Mouse (Mus musculus): ENCODE results near the gene Inca1. TPM values are rescaled to one million over a fixed set of nuclear protein-coding genes. Genes with fewer than 3 reads are reported as not detected.
A peak's percentile ranks its signal among the peaks of the same experiment; 100 is the strongest.

Gene Inca1
- total RNA-seq, 2 experiments from 2014 or later, result 3.0 to 3.5 TPM

DNA sequence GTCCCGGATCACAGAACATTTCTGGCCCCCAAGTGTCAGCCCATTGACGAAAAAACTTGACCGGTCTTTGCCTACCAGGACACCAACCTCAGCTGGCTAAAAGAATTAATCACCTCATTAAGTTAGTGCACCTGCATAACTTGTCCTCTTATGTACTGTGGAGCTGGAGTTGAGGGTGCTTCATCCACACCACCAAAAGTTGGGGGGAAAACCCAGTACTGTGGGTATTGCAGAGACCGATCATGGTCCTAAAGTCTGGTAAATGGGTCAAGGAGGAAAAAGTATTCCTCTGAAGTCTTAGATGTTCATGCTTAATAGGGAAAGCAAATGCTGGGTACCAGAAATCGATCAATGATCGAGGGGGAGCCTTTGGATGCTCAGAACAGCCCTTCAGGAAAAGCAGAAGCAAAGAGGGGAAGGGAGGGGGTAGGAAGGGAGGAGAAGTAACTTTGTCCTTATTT lies 47.0 kb downstream of the Inca1 start:
- no peak for DNase-seq

GRCm38 (mm10) chr11:70652029-70652883 lies 47.7 kb downstream of the Inca1 start:
- DNase-seq, result no peak

DNA sequence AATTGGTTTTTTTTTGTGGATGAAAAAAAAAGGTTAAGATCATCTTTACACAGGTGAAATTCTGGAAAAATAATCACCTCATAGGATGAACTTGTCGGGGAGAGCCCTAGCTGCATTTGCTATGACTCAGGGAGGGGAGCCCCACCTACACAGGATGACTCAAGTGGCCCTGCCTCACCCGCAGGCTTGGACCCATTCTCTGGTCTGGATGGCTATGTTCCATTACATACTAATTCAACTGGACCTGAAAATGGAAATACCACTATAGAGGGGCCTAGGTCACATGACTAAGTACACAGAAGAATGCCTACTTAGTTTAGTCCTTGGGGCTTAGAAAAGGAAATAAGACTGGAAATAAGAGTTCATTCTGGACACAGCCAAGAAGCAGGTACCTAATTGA lies 48.6 kb downstream of the Inca1 start:
- no peak for DNase-seq

DNA sequence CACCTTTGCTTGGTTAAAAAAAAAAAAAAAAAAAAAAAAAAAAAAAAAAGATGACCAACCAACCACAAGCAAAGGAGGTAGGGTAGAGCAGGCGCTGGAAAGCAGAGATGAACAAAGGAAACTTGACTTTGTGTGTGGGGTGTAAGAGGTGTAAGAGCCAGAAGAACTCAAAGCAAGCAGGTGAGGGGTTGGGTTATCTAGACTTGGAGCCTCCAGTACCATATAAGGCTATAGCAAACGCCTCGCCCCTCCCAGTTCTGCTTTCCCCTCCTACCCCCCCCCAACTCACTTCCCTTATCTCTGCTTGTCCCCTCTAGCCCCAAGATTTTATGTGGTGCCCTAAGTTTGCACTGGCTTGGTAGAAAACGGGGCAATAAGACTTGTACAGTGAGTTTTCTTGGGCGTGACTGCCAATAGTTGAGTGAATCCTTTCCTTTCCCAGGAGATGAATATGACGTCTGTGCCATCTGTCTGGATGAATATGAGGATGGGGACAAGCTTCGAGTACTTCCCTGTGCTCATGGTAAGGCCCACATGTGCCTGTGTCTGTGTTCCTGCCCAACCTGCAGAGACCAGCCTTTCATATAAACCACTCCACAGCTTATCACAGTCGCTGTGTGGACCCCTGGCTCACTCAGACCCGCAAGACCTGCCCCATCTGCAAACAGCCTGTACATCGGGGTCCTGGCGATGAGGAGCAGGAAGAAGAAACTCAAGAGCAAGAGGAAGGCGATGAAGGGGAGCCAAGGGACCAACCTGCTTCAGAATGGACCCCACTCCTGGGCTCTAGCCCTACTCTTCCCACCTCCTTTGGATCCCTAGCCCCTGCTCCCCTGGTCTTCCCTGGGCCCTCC lies 49.4 kb downstream of the Inca1 start:
- no peak for DNase-seq

GRCm38 (mm10) chr11:70649185-70649734 lies 50.7 kb downstream of the Inca1 start:
- no peak for DNase-seq

DNA sequence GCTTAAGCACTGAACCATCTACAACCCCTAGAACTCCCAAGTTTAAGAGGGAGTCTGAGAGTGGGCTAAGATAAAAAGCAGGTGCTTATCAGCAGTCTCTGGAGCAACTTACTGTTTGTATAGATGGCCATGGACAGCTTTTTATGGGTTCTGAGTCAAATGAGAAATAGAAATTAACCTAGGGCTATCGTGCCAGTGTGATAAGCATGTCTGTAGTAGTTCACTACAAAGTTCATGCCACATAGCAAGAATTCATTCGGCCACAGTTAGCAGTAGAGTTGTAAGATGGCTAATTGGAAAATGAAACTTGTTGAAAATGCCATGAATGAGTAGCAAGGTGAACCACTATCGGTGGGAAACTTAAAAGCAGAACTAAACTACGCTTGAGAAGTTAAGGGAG lies 51.4 kb downstream of the Inca1 start:
- no peak for DNase-seq

DNA sequence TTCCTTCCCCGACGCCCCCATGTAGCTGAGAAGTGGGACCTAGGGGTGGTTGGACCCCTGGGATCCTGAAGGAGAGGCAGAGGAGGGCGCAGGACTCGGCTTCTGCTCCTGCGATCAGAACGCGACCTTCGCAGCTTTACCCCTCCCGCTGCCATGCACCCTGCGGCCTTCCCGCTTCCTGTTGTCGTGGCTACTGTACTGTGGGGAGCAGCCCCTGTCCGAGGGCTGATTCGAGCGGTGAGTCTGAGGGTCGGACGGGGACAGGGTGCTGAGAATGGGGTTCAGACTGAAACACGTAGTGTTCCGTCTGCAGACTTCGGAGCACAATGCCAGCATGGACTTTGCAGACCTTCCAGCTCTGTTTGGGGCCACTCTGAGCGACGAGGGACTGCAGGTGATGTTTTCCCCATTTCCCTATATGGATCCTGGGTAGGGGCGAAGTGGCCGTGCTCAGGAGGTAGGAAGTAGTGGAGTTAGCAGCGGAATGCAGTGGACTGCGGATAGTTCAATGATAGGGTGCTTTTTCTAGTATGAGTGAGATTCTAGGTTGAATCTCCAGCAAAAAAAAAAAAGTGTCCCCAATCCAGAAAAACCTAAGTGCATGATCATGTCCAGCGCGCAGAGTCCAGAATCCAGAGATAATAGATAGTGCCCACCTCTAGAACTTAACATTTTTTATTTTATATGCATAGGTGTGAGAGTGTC lies 52.1 kb downstream of the Inca1 start:
- no peak for DNase-seq

GRCm38 (mm10) chr11:70646691-70647650 lies 53.0 kb downstream of the Inca1 start, which contains the start of the genes Rnf167 and Slc25a11:
Gene Rnf167, plus strand, starts transcription at chr11:70647235.
Gene Slc25a11, minus strand, starts transcription at chr11:70647479.
- peak; percentile 94 to 95 for DNase-seq

- DNase-seq, result no peak
Measured at GRCm38 (mm10) chr11:70646259-70646555, 53.7 kb downstream of the Inca1 start.

DNA sequence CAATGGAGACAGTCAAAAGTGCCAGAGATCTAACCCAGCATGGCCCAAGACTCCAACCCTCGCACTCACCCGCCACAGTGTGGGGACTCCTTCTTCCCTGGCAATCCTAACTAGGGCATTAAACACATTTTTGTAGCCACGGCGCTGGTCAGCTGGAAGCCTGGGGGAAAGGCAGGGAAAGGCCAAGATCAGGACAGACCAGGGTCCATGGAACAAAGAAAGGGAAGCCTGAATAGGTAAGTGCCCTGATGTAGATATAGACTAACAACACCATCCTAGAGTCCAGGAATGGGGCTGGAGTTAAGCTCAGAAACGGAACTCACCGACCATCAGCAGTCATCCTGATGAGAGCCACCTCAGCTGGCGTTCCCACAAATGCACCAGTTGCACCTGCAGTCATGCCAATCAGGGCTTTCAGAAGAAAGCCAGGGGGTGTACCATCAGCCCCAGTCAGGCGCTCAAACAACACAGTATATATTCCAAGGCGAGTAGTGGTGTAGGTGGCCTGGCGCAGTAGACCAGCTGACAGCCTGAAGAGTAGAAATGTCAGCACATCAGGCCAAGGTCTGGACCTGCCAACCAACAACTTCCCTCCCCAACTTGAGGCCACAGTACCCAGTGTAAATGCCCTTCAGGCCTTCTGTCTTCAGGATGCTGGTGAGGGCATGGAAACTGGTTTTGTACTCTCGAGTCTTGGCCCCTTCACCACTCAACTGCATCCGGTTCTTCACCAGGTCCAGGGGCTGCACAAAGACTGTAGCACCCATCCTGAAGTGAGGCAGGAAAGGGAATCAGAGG lies 54.3 kb downstream of the Inca1 start:
- no peak for DNase-seq

DNA sequence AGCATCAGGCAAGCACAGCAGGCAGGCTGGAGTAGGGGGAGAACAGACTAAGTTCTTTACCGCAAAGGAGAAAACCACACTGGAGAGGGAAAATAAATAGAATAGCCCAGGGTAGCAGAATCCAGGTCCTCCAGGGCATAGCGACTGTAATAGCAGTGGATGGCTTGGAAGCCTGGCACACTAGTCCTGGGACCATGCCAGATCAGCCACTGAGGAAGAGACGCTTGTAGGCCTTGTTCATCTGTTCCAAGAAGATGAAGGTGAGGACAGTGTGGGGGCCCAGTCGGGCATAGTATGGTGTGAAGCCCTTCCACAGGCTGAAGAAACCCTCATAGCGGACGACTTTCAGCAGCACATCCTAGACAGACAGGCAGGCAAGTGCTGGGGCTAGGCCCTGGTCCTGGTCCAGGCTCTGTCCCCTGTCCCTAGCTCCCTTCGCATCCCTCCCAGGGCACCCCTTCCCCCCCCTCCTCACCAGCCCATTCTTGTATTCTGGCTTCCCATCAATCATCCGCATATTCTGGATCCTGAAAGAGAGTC lies 55.3 kb downstream of the Inca1 start:
- DNase-seq, result no peak

DNA sequence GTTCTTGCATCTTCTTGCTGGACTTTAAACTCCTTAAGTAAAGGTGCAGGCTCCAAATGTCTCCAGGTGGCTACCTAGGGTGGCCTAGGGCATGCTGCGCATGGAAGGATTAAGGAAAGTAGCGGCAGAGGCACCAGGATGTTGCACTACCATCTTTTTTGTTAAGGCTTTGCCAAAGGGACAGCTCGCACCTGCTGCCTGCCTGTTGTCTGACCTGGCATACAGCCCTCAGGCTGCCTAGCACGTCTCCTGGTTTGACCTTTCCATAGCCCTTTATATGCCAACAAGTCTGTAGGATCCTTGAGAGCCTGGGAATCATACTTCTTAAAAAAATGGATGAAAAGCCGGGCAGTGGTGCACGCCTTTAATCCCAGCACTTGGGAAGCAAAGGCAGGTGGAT lies 56.9 kb downstream of the Inca1 start:
- DNase-seq, result no peak

DNA sequence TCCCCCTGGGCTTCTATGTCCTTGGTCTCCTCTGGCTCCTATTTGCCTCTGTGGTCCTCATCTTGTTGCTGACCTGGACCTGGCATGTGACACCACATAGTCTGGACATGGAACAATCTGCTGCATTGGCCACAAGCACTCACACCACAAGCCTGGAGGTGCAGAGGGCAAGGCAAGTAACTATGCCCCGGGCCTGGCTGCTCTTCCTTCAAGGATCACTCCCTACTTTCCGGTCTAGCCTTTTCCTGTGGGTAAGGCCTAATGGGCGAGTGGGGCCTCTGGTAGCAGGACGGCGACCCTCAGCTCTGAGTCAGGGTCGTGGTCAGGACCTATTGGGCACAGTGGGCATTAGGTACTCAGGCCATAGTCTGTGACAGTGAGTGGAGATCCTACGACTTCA lies 58.7 kb downstream of the Inca1 start:
- DNase-seq, result no peak

DNA sequence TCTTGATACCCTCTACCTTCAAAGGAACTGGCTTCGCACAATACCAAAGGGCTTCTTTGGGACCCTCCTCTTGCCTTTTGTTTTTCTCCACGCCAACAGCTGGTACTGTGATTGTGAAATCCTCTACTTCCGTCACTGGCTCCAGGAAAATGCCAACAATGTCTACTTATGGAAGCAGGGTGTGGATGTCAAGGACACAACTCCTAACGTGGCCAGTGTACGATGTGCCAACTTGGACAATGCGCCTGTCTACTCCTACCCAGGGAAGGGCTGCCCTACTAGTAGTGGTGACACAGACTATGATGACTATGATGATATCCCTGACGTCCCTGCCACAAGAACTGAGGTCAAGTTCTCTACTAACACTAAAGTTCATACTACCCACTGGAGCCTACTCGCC lies 60.0 kb downstream of the Inca1 start:
- DNase-seq, result no peak

GRCm38 (mm10) chr11:70638714-70639278 lies 61.2 kb downstream of the Inca1 start, which contains the start of gene Gp1ba:
Gene Gp1ba, plus strand, starts transcription at chr11:70639122.
- no peak for DNase-seq

All from layer of hippocampus, postnatal 36 days (tissue).